Mouse (Mus musculus) spleen, adult 12 weeks (tissue): ENCODE data around the gene Bloc1s3.
"Not testable (repeated sequence)": the region's sequence is repeated elsewhere in the genome, so short reads cannot be mapped to it uniquely, and the experiment has no call there.

Experiments used
- DNase-seq: peaks from one replicate; pipeline ENCODE4 v3.0.0; 2022; ENCODE audit warnings: low spot score

Gene Bloc1s3

GRCm38 (mm10) chr7:19517652-19518365 is 9.6 kb upstream of the Bloc1s3 start, which contains the start of gene Nkpd1:
TSS of gene Nkpd1 (plus strand) at chr7:19517838.
- no peak for DNase-seq

- DNase-seq: no peak
Measured at GRCm38 (mm10) chr7:19512353-19512752, 4.2 kb upstream of the Bloc1s3 start.

GRCm38 (mm10) chr7:19511934-19512333 is 3.8 kb upstream of the Bloc1s3 start:
- not testable (repeated sequence) for DNase-seq

- DNase-seq: no peak
Measured at GRCm38 (mm10) chr7:19509786-19510185, 1.6 kb upstream of the Bloc1s3 start.

GRCm38 (mm10) chr7:19508924-19509568 is 879 bp upstream of the Bloc1s3 start:
- no peak for DNase-seq

GRCm38 (mm10) chr7:19507612-19507981 is 570 bp downstream of the Bloc1s3 start:
- no peak for DNase-seq

- DNase-seq: peak; percentile 31
Measured at GRCm38 (mm10) chr7:19506969-19507611, 1.1 kb downstream of the Bloc1s3 start.

- no peak for DNase-seq
Measured at GRCm38 (mm10) chr7:19506326-19506725, 1.8 kb downstream of the Bloc1s3 start.

- DNase-seq: no peak
Measured at GRCm38 (mm10) chr7:19503481-19504068, 4.6 kb downstream of the Bloc1s3 start.

GRCm38 (mm10) chr7:19501658-19502057 is 6.5 kb downstream of the Bloc1s3 start:
- DNase-seq: no peak

GRCm38 (mm10) chr7:19500420-19501363 is 7.5 kb downstream of the Bloc1s3 start:
- DNase-seq: no peak

- DNase-seq: no peak
Measured at GRCm38 (mm10) chr7:19498326-19498725, 9.8 kb downstream of the Bloc1s3 start.

GRCm38 (mm10) chr7:19496214-19496555 is 12.0 kb downstream of the Bloc1s3 start:
- no peak for DNase-seq

- no peak for DNase-seq
Measured at GRCm38 (mm10) chr7:19495521-19496213, 12.5 kb downstream of the Bloc1s3 start.

GRCm38 (mm10) chr7:19494751-19495474 is 13.3 kb downstream of the Bloc1s3 start:
- DNase-seq: no peak

GRCm38 (mm10) chr7:19491731-19492130 is 16.4 kb downstream of the Bloc1s3 start:
- no peak for DNase-seq

GRCm38 (mm10) chr7:19489525-19489924 is 18.6 kb downstream of the Bloc1s3 start:
- DNase-seq: no peak

- no peak for DNase-seq
Measured at GRCm38 (mm10) chr7:19486549-19486948, 21.6 kb downstream of the Bloc1s3 start.

- no peak for DNase-seq
Measured at GRCm38 (mm10) chr7:19485488-19485887, 22.7 kb downstream of the Bloc1s3 start.

- no peak for DNase-seq
Measured at GRCm38 (mm10) chr7:19483281-19483680, 24.9 kb downstream of the Bloc1s3 start.
